Mouse (Mus musculus): Measurements from ENCODE around the gene Serpina11. TPM values are rescaled to one million over a fixed set of nuclear protein-coding genes. Genes with fewer than 3 reads are reported as not detected.

Serpina11 gene
- polyA plus RNA-seq, 1 experiment from 2014 or later, result not detected

GRCm38 (mm10) chr12:103946243-103946642 lies 43.5 kb downstream of the Serpina11 start:
- POLR2A ChIA-PET, result no interaction called here
- TF ChIP-seq CTCF (IDR thresholded peaks at IDR 0.05), result no peak

More at GRCm38 (mm10) chr12:103946243-103946642, 43.5 kb downstream of the Serpina11 start:
- no peak for DNase-seq (ENCODE audit: low read depth, low spot score)
- no peaks in the 10 kb centered on the region for H3K27me3 ChIP-seq
- CTCF ChIA-PET, result no interaction called here
- ATAC-seq, result no peak
- in situ Hi-C loops (cut with MboI; ENCODE audit: low pct_unique_long_range_greater_than_20kb), result no loop called here

Other genes starting within 250 kb of the Serpina11 start
- gene Serpina1d, start 216.4 kb downstream of the Serpina11 start, polyA plus RNA-seq (2021), result not detected
- 0.50 TPM for gene Serpina1b, start 159.6 kb downstream of the Serpina11 start, polyA plus RNA-seq (2021)
- gene Serpina1a, start 126.4 kb downstream of the Serpina11 start, polyA plus RNA-seq (2021), result 0.05 TPM
- gene Serpina1c, start 85.1 kb downstream of the Serpina11 start, polyA plus RNA-seq (2021), result not detected
- gene Serpina1e, start 31.0 kb downstream of the Serpina11 start, polyA plus RNA-seq (2021), result 0.14 TPM
- 0.08 TPM for gene Serpina9, start 23.8 kb upstream of the Serpina11 start, polyA plus RNA-seq (2021)
- not detected for gene Serpina12, start 54.5 kb upstream of the Serpina11 start, polyA plus RNA-seq (2021)
- 0.06 TPM for gene Serpina5, start 111.2 kb upstream of the Serpina11 start, polyA plus RNA-seq (2021)
- gene Serpina3a, start 122.8 kb upstream of the Serpina11 start, polyA plus RNA-seq (2021), result not detected
- gene Serpina3b, start 138.0 kb upstream of the Serpina11 start, polyA plus RNA-seq (2021), result not detected
- 0.04 TPM for gene Serpina3c, start 163.9 kb upstream of the Serpina11 start, polyA plus RNA-seq (2021)
- gene Serpina3f, start 224.6 kb upstream of the Serpina11 start, polyA plus RNA-seq (2021), result 0.10 TPM
- 1.6 TPM for gene Serpina3g, start 246.3 kb upstream of the Serpina11 start, polyA plus RNA-seq (2021)